Mouse (Mus musculus): ENCODE data around the gene Svip.
A peak's percentile ranks its signal among the peaks of the same experiment; 100 is the strongest.

The Svip gene

DNA sequence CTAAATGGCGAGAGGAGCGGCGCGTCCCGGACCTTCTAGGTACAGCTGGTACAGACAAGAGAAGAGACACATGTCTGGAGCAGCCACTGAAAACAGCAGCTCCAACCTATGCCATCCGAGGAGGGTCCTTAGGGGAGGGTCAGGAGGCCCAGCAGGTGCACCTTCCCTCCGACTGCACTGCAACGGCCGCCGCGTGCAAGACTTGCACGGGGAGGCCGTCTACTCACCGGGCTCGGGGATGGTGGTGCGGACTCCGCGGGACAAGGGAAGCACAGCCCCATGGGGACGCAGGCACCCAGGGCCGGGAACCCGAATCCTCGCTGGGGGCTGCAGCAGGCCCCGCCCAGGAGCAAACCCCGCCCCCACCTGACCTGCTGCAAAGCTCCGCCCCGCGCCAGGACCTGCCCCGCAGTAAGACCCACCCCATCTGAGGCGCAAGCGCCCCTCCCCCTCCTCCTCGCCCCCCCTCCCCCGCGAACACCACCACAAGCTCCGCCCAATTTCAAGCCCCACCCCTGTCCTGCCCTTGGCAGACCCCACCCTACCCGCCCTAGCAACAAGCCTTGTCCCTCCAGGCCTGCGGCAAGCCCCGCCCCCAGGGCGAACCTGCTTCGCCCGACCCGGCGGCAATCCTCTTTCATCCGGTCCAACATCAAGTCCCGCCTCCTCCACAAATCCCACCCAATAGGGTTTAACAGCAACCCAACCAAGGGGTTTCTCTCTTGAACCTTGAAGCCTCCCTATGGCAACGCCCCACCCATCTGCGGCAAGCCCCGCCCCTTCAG, at the start of gene Svip:
Gene Svip, minus strand, starts transcription at position 508 of the 785 bp plus-strand sequence.
- peak; percentile 58 for DNase-seq (ENCODE audit: low spot score)

DNA sequence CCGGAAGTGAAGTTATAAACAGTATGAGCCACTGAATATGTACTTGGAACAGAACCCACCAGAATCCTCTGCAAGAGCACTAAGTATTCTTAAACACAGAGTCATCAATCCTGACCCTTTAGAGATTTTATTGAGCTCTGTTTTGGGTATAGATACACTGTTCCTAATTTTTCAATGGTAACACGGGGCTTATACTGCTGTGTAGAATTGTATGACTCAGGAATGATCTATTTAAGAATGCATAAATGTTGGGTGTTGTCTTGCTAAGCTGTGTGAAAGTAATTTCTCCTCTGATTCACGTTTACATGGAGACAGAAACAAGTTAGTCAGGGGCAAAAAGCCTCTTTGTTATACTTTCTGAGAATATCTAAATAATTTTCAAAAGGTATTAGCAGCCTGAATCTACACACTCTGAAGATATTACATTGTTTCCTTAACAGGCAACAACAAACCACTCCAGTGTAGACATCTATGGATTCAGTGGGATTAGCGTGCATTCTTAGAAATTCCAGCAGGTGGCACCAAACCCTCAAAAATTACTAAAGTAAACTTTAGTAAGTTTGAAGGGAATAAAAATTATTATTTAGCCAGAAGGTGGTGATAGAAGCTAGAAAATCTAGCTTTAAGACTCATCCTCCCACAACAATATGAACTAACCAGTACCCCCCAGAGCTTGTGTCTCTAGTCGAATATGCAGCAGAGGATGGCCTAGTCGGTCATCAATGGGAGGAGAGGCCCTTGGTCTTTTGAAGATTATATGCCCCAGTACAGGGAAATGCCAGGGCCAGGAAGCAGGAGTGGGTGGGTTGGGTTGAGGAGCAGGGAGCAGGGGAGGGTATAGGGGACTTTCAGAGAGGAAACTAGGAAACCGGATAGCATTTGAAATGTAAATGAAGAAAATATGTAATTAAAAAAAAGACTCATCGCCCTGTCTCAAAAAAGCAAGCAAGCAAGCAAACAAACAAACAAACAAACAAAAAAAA, 32.1 kb upstream of the Svip start:
- DNase-seq (ENCODE audit: low spot score), result no peak

DNA sequence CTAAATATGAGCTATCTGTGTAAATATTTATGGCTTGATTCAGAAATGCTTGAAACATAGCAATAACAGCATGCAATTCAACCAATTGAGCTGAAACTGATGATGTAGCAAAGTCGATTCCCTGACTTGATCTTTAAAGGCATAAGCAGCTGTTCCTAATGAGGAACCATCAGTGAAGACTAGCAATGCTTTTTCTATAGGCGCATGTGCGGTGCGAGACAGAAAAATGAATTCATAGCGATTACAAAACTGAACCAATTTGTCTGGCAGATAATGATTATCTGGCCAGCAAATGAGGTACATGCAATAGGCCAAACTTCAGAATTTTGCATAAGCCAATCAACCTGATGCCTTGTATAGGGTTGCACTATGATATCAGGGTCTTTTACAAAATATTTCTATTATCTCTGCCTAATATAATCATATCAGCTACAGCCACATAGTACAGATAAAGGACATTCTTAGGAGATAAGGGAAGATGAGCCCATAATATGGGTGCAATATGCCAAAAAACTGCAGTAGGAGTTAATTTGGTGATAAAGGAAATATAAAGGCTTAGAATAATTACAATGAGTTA, 18.3 kb upstream of the Svip start:
- DNase-seq (ENCODE audit: low spot score), result no peak

DNA sequence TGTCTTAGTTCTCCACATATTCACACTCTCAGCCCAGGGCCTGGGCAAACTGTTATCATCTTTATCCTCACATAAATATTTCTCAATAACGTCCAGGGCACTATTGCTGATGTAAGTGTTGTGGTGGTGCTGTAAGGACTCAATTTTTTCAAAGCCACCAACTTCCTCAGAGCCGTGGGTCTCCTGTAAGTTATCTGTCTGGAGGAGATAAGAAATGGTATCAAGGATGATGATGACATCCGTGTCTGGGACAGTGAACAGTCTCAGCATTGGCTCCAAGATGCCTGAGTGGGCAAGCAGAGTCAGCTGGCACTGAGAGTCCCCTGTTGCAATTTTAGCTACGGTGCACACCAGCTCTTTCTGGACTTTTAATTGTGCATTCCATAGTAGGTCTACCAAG, 16.2 kb upstream of the Svip start:
- no peak for DNase-seq (ENCODE audit: low spot score)

DNA sequence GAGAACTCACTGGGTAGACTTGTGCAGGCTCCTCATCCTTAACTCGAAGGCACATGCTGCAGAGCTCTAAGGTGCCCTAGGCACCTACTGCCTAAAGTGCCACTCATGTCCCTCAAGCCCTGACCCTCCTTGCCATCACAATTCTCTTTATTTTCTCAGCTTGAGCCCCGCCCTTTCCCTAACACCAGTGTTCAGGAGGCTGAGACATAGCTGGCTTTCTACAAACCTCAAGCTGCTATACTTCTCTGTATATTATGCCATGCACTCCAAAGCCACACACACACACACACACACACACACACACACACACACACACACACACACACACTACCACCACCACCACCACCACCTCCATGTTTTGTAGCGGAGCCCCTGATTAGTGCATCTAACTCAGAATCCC, 9.8 kb upstream of the Svip start, which contains the start of gene 1700015G11Rik:
Gene 1700015G11Rik, minus strand, starts transcription at position 101 of the 400 bp plus-strand sequence.
- DNase-seq (ENCODE audit: low spot score), result no peak

DNA sequence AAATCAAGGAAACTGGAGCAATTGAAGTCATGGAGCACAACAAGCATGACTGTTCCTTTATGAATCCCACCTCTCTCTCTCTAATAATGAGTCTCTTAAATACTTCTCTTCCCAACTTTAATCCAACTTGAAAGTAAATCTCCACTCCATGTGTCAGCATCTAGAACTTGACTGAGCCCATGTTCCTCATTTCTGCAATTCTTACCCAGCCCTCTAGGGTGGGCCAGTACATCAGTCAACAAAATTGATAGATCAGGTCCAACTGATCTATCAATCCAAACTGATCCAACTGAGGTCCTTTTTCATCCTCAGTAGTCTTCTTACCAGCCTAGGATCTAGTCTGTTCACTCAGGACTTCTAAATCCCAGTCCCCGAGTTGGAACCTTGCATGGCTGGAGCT, 9.4 kb upstream of the Svip start:
- no peak for DNase-seq (ENCODE audit: low spot score)

DNA sequence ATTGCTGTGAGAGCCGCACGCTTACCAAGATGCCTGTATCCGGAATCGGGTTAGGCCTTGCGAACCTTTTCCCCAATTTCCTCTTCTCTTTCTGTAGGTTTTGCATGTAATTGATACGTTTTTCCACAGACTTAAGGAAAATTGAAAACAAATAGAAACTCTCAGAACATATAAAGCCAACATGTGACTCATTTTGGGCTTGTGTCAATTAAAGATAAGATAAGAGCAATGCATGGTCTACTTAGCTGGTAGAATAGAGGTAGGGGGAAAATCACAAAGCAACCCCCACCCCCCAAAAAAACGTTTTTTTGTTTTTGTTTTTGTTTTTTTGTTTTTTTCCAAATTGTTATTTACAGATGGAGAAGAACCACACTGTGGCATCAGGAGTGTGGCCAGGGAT, 7.6 kb upstream of the Svip start:
- DNase-seq (ENCODE audit: low spot score), result no peak

DNA sequence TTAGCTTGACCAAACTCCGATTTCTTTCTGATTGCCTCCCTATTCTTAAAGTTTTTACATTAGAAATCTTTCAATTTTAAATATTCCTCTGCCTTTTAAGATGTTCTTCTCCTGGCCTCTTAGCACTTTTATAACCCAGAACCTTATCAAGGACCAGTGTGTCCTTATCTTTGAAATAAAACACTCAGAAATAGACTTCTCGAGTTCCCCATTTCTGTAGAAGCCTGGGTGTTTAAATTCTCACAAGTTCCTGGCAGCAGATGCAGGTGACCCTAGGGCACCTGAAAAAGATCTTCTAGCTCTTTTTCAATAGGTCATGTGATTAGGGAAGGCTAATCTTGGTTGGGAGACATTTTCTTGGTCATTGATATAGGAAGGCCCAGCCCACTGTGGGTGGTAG, 1.3 kb upstream of the Svip start:
- DNase-seq (ENCODE audit: low spot score), result no peak

DNA sequence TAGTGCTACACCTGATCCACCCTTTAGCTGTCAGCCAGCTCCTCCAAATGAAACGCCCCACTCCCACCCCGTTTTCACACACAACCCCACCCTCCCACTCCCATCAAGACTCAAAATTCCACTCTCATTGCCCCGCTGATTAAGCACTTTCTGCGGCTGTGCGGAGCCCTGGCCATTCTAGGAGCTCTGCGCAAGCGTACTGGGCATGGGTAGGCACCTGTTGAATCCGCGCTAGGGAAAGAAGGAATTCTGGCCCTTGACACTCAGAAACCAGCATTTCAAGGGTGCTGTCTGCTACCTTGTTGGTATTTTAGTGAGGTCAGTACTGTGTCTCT, 445 bp upstream of the Svip start:
- DNase-seq (ENCODE audit: low spot score), result no peak

DNA sequence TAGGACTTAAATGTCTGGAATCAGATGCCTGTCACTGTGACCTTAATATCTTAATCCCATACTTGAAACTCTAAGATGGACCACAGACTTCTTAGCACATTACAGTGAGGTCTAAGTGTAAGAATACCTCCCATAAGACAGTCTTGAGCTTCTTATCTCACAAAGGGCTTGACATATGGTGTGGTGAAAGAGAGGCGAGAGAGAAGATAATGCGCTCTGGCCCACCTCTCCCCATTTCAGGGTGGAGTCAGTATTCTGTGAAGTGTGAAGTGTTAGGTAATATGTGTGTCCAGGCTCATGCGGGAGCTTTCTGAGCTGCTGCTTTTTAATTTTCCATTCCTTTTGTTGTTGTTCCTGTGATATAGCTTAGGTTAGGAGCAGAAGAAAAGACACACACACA, 14.8 kb downstream of the Svip start:
- no peak for DNase-seq (ENCODE audit: low spot score)

DNA sequence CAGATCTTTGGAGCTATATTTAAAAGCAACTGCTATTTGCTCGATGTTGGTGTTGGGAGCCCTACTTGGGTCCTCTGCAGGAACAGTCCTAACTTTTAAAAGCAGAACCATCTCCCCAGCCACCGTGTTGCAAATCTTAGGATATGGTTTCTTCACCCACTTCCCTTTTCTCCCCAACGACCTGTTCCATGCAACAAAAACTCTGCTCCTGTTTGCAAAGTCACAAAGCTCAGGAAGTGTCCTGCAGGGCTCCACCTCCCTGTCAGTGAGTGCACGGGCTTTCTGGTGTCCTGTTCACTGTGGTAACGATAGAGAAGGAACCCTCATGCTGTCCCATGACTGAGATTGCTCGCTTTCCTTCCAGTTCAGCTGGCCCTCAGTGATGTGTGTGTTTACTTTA, 18.9 kb downstream of the Svip start:
- DNase-seq (ENCODE audit: low spot score), result no peak

DNA sequence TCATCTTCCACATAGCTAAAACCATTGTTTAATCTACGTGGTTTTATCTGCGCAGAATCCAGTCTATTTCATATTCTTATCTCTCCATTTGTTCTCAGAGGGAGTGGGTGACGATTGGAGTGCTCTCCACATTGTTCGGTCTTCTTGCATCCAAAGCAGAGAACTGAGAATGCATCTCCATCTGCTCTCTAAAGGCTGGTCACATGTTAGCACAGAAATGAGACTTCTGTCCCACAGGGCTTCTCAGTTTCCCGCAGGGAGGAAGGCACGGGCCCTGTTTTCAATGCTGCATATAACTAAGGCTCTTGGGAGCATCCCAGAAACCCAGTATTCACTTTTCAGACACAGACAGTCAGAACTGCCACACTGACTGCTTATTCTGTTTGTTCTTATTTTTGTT, 20.1 kb downstream of the Svip start:
- DNase-seq (ENCODE audit: low spot score), result no peak

DNA sequence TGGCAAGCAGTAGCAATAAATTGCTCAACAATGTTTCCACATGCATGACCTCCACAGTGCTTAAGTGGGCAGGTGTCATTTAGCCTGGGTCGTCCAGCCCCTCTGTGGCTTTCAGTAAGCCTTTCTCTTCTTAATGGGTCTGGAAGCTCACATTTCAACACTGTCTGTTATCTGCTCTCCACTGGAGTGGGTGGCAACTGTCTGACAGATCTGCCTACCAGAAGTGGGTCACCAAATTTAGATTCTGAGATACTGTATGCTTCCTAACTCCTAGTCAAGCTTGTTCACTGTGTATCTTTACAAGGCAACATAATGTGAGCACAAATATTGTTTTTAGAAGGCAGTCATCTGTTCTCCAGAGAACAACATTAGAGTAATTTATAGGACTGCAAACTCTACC, 23.5 kb downstream of the Svip start:
- DNase-seq (ENCODE audit: low spot score), result no peak

DNA sequence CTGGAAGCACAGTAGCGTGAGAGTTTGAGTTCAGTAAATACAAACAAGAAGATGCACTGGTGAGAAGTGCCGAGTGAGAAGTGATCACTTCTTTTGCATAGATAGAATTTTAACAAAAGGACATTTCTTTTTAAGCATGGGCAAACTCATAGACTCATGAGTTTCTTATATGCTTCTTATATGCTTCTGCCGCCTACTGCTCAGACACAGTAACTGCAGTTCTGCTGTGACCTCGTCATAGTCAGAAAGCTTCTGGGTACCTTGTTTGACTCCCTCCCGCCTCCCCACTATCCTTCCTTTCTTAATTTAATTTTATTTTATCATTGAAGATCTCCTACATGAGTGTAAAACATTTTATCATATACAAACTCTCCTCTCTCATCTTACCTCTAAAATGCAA, 26.5 kb downstream of the Svip start:
- no peak for DNase-seq (ENCODE audit: low spot score)

DNA sequence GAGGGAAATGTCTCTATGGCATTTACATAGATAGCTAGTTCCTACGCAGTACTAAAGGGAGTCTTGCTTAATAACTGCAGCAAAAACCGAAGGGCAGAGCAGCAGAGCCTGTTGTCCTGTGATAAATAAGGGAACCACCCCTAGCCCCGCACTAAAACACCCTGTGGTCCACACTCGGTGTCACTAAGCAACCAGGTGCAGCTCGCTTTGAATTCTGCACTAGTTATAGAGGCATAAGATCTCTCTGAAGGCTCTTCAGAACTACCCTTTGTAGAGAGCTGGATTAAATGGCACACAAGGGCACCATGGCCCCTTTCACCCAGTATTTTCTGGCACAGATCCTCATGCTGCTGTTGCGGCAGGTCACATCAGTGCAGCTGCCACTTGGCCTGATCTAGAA, 30.6 kb downstream of the Svip start:
- DNase-seq (ENCODE audit: low spot score), result no peak

DNA sequence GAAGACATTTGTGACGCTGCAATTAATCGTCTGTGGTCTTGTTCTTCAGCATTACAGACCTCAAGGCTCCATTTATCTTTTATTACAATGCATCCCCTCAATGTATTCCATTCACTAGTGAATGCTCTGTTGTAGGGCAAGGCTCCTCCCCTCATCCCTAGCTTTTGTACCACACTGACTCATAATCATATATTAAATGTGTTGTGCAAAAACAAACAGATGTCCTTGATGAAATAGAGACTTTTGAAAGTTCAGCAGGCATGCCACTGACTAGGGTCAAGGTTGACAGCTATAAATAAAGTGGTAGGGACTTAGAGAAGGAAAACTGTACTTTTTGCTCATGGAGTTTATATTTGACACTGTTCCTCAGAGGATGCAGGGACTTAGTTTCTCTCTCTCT, 32.3 kb downstream of the Svip start:
- no peak for DNase-seq (ENCODE audit: low spot score)

DNA sequence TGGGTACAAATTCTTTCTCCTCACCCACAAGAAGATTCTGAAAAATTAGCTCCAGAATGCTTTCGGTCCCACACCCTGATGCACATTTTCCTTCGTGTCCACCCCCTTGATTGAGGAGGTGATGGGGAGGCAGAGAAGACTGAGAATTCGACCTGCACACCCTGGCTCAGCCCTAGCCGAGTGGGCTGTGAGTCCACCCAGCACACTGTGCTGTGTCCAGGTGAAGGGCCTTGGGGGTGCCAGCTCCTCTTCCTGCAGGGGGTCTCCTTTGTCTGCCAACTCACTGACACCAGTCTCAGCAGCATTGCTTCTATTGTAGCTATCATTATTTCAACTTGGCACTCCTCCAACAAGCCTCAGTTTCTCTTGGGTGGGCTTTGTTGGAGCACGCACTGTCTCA, 32.7 kb downstream of the Svip start:
- DNase-seq (ENCODE audit: low spot score), result no peak

DNA sequence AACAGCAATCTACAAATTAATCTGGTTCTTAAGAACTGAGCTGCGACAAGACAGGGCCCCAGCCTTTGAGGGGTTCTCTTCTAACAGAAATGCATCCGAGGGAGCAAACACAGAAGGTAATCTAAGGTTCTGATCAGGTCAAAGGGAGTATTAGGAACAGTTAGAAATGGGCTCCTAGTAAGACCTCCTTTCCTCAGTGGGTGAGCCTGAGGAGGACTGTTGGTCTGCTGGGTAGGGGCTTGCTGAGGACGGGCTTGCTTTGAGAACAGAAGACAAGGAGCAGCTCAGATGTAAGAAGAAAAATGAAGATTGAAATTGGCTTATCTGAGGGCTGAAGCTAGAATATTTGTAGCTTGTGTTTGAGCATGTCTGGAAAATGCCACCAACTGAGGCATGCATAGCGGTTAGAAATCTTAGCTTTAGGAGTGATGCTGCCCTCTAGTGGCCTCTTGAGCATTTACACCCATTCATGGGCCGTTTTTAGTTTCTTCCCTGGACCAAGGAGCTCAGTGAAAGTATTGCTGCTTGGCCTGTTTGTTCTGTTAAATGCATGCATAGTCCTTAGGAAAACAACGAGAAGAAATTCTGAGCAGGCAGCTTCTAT, 33.5 kb downstream of the Svip start:
- DNase-seq (ENCODE audit: low spot score), result peak; percentile 4

DNA sequence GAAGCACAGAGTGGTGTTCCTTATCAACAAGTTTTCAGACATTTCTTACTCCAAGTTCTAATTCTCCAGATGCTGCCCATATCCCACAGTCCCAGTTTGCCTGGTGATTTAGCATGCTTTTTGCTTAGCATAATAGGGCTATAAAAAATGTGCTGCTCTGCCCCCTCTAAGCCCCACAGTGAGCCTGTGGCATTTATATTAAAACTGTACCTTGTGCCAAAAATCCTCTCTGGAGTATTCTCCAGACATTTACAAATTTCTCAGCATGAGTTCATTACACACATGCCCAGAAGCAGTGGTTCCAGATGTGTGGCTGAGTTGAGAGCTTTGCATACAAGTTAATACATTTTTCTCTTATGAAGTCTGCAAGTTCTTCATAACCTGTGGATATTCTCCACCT, 36.4 kb downstream of the Svip start:
- no peak for DNase-seq (ENCODE audit: low spot score)

DNA sequence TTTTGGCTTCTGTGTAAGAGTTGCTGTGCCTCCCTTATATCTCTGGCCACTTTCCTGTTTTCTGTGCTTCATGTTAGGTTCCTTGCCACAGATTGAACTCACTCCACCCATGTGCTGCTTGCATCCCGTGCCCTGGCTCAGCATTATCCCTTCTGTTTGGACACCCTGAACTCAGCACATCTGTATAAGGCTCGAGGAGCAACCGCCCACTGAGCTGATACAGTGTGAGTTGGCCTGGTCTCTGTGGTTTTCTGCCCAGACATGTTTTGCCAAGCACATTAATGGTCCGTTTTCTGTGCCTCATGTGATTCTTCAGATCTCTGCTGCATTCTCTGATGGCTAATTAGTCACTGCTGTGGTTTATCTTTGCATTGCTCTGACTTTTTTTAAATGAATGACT, 38.2 kb downstream of the Svip start:
- DNase-seq (ENCODE audit: low spot score), result no peak

DNA sequence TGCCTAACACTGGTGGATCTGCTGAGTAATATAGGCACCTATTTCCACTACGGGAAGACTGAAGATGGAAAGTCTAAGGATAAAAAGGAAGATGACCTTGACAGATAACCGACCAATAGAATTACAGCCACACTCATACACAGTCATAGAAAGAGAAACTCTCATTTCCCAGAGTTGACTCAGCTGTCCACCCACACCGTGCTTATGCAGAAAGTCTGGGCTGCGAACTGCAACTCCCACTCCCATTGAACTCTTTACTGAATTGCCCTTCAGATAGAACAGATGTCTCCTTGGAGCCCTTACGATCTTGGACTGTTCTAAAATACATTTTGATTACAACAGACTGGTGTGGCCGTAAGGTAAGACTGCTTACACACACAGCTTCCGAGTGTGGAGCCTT, 41.1 kb downstream of the Svip start:
- no peak for DNase-seq (ENCODE audit: low spot score)

DNA sequence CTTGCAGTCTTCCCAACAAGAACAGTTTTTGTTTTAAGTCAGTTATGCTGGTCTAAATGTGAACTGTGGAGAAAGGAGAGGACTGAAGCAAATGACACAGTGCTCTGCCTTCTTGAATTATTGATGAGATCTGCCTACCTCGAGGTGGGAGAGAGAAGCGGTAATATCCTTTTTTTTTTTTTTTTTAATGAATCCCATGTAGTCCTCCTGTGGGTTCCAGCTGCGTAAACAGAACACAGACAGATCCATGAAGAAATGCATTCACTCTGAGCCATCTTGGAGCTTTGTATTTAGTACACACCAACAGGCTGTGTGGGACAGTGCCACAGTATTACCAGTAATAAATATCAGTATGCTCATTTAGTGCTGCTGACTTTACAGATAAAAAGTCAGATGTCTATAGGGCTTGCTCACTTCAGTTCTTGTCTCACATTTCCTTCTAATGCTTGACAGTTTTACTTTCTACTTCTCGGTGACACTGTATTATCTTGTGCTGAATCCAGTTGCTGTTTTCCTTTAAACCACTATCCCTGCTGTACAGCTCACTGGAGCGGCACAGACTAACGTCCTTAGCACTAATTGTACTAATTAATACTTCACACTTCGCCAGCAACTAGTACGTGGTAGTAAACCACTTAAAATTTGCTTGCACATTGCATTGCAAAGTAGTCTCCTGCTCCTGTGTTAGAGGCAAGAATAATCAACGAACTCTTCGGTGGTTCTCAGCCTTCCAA, 43.4 kb downstream of the Svip start:
- DNase-seq (ENCODE audit: low spot score), result no peak
